Mouse (Mus musculus): ENCODE results near the gene Sh2d2a.

DNA sequence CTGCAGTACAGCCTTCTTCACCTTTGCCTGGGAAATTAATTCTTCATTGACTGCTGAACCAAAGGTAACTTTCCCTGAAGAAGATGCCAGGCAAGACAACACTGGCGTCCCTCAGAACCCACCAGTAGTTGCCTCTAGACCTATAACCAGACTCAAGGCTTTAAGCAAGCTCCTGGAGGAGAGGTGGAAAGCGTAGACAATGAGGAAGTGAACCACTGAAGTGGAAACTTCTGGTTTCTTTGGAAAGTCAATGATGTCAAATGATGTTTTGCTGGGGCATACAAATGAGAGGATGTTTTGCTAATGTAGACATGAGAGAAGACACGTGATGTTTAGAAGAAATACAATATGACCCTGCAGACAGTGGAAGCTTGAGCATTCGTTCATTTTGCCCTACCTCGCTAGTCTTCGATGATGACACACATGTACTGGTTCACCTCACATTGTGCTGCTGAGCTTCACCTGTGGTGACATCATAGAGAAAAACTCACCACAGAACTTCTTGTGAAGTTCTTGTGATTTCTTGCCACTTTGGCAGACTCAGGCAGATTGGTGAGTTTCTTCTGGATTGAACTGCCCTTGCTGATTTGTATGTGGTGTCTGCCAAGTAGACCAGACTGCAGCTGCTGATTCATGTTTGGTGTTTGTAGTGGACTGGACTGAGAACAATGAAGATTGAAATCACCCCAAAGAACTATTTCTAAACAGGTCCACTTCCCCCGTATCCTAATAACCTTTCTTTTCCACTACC lies 14.3 kb upstream of the Sh2d2a start:
- no peak for TF ChIP-seq CTCF (IDR thresholded peaks at IDR 0.05; ENCODE audit: low read depth)
- TF ChIP-seq EP300 (IDR thresholded peaks at IDR 0.05; ENCODE audit: low read depth), result no peak

Data from heart, postnatal 0 days (tissue).